Mouse (Mus musculus): Measurements from ENCODE around the gene Gm2a.
"Not testable (repeated sequence)": the region's sequence is repeated elsewhere in the genome, so short reads cannot be mapped to it uniquely, and the experiment has no call there.

The Gm2a gene

GRCm38 (mm10) chr11:55096731-55097462 is 1.0 kb upstream of the Gm2a start:
- no peak for DNase-seq (ENCODE audit: extremely low spot score, low read depth, low spot score)

- no peak for DNase-seq (ENCODE audit: extremely low spot score, low read depth, low spot score)
Observed at GRCm38 (mm10) chr11:55098189-55098915, 437 bp downstream of the Gm2a start.

GRCm38 (mm10) chr11:55099019-55099771 is 1.3 kb downstream of the Gm2a start:
- DNase-seq (ENCODE audit: extremely low spot score, low read depth, low spot score): no peak

GRCm38 (mm10) chr11:55099868-55100267 is 2.0 kb downstream of the Gm2a start:
- no peak for DNase-seq (ENCODE audit: extremely low spot score, low read depth, low spot score)

- DNase-seq (ENCODE audit: extremely low spot score, low read depth, low spot score): no peak
Observed at GRCm38 (mm10) chr11:55102015-55102414, 4.1 kb downstream of the Gm2a start.

GRCm38 (mm10) chr11:55103229-55103628 is 5.3 kb downstream of the Gm2a start:
- no peak for DNase-seq (ENCODE audit: extremely low spot score, low read depth, low spot score)

- no peak for DNase-seq (ENCODE audit: extremely low spot score, low read depth, low spot score)
Observed at GRCm38 (mm10) chr11:55105389-55105788, 7.5 kb downstream of the Gm2a start.

GRCm38 (mm10) chr11:55106636-55107035 is 8.7 kb downstream of the Gm2a start:
- DNase-seq (ENCODE audit: extremely low spot score, low read depth, low spot score): no peak

- DNase-seq (ENCODE audit: extremely low spot score, low read depth, low spot score): no peak
Observed at GRCm38 (mm10) chr11:55109521-55110300, 11.8 kb downstream of the Gm2a start.

- no peak for DNase-seq (ENCODE audit: extremely low spot score, low read depth, low spot score)
Observed at GRCm38 (mm10) chr11:55110566-55111169, 12.8 kb downstream of the Gm2a start.

GRCm38 (mm10) chr11:55113209-55113860 is 15.4 kb downstream of the Gm2a start:
- DNase-seq (ENCODE audit: extremely low spot score, low read depth, low spot score): no peak

- DNase-seq (ENCODE audit: extremely low spot score, low read depth, low spot score): not testable (repeated sequence)
Observed at GRCm38 (mm10) chr11:55113861-55114250, 15.9 kb downstream of the Gm2a start.

- DNase-seq (ENCODE audit: extremely low spot score, low read depth, low spot score): no peak
Observed at GRCm38 (mm10) chr11:55114291-55114690, 16.4 kb downstream of the Gm2a start.

- DNase-seq (ENCODE audit: extremely low spot score, low read depth, low spot score): no peak
Observed at GRCm38 (mm10) chr11:55116004-55116403, 18.1 kb downstream of the Gm2a start.

GRCm38 (mm10) chr11:55117031-55117430 is 19.1 kb downstream of the Gm2a start:
- DNase-seq (ENCODE audit: extremely low spot score, low read depth, low spot score): no peak

- no peak for DNase-seq (ENCODE audit: extremely low spot score, low read depth, low spot score)
Observed at GRCm38 (mm10) chr11:55120279-55120678, 22.4 kb downstream of the Gm2a start.

- DNase-seq (ENCODE audit: extremely low spot score, low read depth, low spot score): no peak
Observed at GRCm38 (mm10) chr11:55120821-55121271, 22.9 kb downstream of the Gm2a start.

GRCm38 (mm10) chr11:55121430-55121829 is 23.5 kb downstream of the Gm2a start:
- DNase-seq (ENCODE audit: extremely low spot score, low read depth, low spot score): no peak

- DNase-seq (ENCODE audit: extremely low spot score, low read depth, low spot score): no peak
Observed at GRCm38 (mm10) chr11:55126663-55127062, 28.7 kb downstream of the Gm2a start.

GRCm38 (mm10) chr11:55127937-55128336 is 30.0 kb downstream of the Gm2a start:
- no peak for DNase-seq (ENCODE audit: extremely low spot score, low read depth, low spot score)
